Mouse (Mus musculus) liver, postnatal 0 days (tissue): Measurements from ENCODE around the gene Skiv2l.
"Not testable (repeated sequence)": the region's sequence is repeated elsewhere in the genome, so short reads cannot be mapped to it uniquely, and the experiment has no call there.

Source experiments
- CTCF ChIP-seq: sonication (generic); IDR thresholded peaks from 2 replicates; pipeline ENCODE4 v1.5.1; 2016; ENCODE audit warnings: antibody characterized with exemption, low read depth
- EP300 ChIP-seq: IDR thresholded peaks from 2 replicates; pipeline ENCODE4 v1.6.1; 2016; ENCODE audit warnings: antibody characterized with exemption, low read depth, mild to moderate bottlenecking

DNA sequence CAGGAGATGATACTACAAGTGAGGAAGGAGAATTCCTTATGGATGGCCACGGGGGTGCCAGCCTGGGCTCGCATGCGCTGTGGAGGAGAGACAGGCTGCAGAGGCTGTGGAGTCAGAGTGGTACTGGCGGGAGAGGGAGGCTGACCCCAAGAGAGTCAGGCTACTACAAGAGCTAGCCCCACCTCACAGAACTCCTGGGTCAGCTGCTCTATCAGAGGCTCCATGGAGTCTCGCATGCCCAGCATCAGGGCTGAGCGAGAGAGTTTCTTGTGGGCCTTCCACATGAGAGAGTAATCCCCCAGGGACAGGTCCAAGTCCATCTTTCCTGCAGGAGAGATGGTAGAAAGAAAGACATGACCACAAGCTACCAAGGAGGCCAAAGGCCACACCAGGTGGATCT is 46.6 kb downstream of the Skiv2l start:
- TF ChIP-seq CTCF, EP300: not testable (repeated sequence)
